Mouse (Mus musculus) heart, postnatal 36 days (tissue): ENCODE results near the gene Cped1. TPM values are rescaled to one million over a fixed set of nuclear protein-coding genes. Genes with fewer than 3 reads are reported as not detected.
A peak's percentile ranks its signal among the peaks of the same experiment; 100 is the strongest.
"Not testable (repeated sequence)": the region's sequence is repeated elsewhere in the genome, so short reads cannot be mapped to it uniquely, and the experiment has no call there.

Experiments used
- DNase-seq, 2 experiments: peaks; one replicate each; pipeline ENCODE4 v3.0.0; 2021 to 2022
- intact Hi-C: fragments of 180-260 bp; cut with DNase I; formaldehyde crosslinking; loops from one replicate; pipeline ENCODE4 v1.15.1; 2025
- total RNA-seq, 2 experiments: library from RNA; stranded (reverse); gene quantifications; 2 replicates each; pipeline ENCODE4 v1.2.3; 2021

Gene Cped1
- total RNA-seq, 2 experiments from 2014 or later, result 22.1 to 22.2 TPM

GRCm38 (mm10) chr6:22124575-22125330 is 139.0 kb downstream of the Cped1 start:
- DNase-seq, result not testable (repeated sequence)
- intact Hi-C loops, result loop anchor here (5.0 to 10.0 kb wide), 4 partner anchors 183 to 860 kb away; no protein-coding TSS in a partner anchor

GRCm38 (mm10) chr6:22135038-22135631 is 149.4 kb downstream of the Cped1 start:
- intact Hi-C loops, result no loop called here
- no peak for DNase-seq

- no peak for DNase-seq
- intact Hi-C loops, result no loop called here
Observed at GRCm38 (mm10) chr6:22136805-22137204, 151.1 kb downstream of the Cped1 start.

- intact Hi-C loops, result no loop called here
- DNase-seq, result no peak
Observed at GRCm38 (mm10) chr6:22140786-22141185, 155.1 kb downstream of the Cped1 start.

- no peak for DNase-seq
- intact Hi-C loops, result no loop called here
Observed at GRCm38 (mm10) chr6:22147236-22147635, 161.5 kb downstream of the Cped1 start.

- intact Hi-C loops, result no loop called here
- no peak for DNase-seq
Observed at GRCm38 (mm10) chr6:22148511-22148910, 162.8 kb downstream of the Cped1 start.

- peak; percentile 17 to 42 for DNase-seq
- intact Hi-C loops, result no loop called here
Observed at GRCm38 (mm10) chr6:22157461-22157860, 171.7 kb downstream of the Cped1 start.

GRCm38 (mm10) chr6:22161944-22162343 is 176.2 kb downstream of the Cped1 start:
- intact Hi-C loops, result no loop called here
- no peak for DNase-seq

GRCm38 (mm10) chr6:22168388-22168787 is 182.7 kb downstream of the Cped1 start:
- intact Hi-C loops, result no loop called here
- DNase-seq, result no peak

- DNase-seq, result no peak
- intact Hi-C loops, result no loop called here
Observed at GRCm38 (mm10) chr6:22178721-22179295, 193.1 kb downstream of the Cped1 start.

GRCm38 (mm10) chr6:22180316-22180715 is 194.6 kb downstream of the Cped1 start:
- intact Hi-C loops, result no loop called here
- DNase-seq, result no peak

- intact Hi-C loops, result no loop called here
- DNase-seq, result no peak
Observed at GRCm38 (mm10) chr6:22186967-22187366, 201.3 kb downstream of the Cped1 start.

- intact Hi-C loops, result no loop called here
- DNase-seq, result no peak
Observed at GRCm38 (mm10) chr6:22189346-22190335, 203.9 kb downstream of the Cped1 start.

- intact Hi-C loops, result no loop called here
- no peak for DNase-seq
Observed at GRCm38 (mm10) chr6:22198603-22199002, 212.9 kb downstream of the Cped1 start.

- DNase-seq, result no peak
- intact Hi-C loops, result no loop called here
Observed at GRCm38 (mm10) chr6:22199473-22199872, 213.8 kb downstream of the Cped1 start.

GRCm38 (mm10) chr6:22200133-22200532 is 214.4 kb downstream of the Cped1 start:
- no peak for DNase-seq
- intact Hi-C loops, result no loop called here

- intact Hi-C loops, result no loop called here
- DNase-seq, result no peak
Observed at GRCm38 (mm10) chr6:22201879-22202278, 216.2 kb downstream of the Cped1 start.

GRCm38 (mm10) chr6:22205030-22205750 is 219.5 kb downstream of the Cped1 start:
- DNase-seq, result no peak
- intact Hi-C loops, result no loop called here

GRCm38 (mm10) chr6:22205751-22206121 is 220.0 kb downstream of the Cped1 start:
- intact Hi-C loops, result no loop called here
- no peak for DNase-seq

- no peak for DNase-seq
Observed at GRCm38 (mm10) chr6:22206179-22206578, 220.5 kb downstream of the Cped1 start.

More at GRCm38 (mm10) chr6:22206179-22206578, 220.5 kb downstream of the Cped1 start:
- intact Hi-C loops, result no loop called here
